Mouse (Mus musculus): ENCODE data around the gene Dennd1a.

The Dennd1a gene

GRCm38 (mm10) chr2:38048996-38049395 is 238.2 kb downstream of the Dennd1a start:
- DNase-seq (ENCODE audit: low read depth, low spot score), result no peak

GRCm38 (mm10) chr2:38045286-38045685 is 241.9 kb downstream of the Dennd1a start:
- no peak for DNase-seq (ENCODE audit: low read depth, low spot score)

DNA sequence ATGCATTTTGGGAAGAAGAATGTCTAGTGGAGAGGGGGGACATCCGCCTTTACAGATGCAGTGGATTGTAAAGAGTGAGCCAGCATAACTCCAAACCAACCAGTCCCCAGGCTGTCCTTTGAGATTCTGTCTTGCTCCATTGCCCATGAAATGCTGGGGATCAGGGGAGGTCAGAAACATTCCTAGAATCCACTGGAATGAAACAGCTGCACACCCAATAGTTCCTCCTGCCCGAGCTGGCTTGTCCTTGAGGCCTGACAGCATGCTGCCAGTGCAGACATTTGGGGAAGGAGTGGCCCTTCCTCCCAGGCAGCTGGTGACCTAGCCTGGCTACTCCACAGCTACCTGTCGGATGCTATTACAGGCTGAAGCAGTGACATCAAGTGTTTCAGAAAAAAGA is 246.3 kb downstream of the Dennd1a start:
- no peak for DNase-seq (ENCODE audit: low read depth, low spot score)

DNA sequence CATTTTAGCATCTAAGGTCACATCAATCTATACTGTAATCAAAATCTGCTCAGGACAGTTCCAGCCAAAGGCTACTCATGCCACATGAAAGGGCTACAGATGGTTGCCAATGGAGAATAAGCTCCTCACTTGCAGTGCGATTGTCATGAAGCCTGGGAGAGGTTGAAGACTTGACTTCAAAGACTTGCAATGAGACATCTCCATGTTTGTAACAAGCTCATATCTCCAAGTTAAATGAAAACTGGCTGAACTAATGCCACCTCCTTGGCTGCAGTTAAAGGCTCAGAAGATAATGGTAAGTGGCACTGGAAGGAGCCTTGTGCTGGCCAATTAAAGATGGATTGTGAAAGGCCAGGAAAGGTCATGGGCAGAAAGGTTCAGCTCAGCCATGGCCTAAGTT is 247.6 kb downstream of the Dennd1a start:
- no peak for DNase-seq (ENCODE audit: low read depth, low spot score)

DNA sequence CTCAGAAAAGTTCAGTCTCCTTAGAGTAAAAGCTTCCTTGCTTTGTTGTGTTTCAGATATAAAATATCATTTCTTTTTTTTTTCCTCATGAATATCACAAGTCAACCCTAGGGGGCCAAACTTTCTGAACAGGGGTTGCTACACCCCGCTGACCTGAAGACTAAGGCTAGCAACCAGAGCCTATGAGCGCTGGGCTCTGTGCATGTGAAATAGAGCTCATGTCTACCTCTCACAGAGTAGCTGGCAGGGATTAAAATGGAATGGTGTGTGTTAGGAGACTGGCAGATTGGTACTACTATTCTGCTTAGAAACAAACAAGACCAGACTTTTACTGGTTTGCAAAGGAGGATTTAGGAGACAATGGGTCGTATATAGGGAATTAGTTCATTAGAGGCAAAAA is 258.9 kb downstream of the Dennd1a start:
- no peak for DNase-seq (ENCODE audit: low read depth, low spot score)

- DNase-seq (ENCODE audit: low read depth, low spot score), result peak; percentile 28
Measured at GRCm38 (mm10) chr2:38025615-38026014, 261.6 kb downstream of the Dennd1a start.

DNA sequence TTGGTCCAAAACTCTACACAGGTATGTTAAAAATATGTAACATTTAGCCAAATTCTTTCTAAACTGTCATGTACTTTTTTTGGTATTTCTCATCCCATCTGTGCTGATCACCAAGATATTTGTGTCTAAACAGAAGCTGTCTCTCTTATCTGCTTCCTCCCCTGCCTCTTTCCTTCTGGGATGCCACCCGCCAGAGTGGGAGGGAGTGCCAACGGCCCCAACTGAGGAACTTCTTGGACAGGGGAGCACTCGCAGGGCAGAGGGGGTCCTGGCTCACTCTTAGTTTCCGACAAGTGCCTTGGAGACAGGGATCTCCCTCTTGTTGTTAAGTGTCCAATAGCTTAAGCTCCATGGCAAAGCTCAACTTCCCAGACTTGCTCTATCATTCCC is 263.5 kb downstream of the Dennd1a start:
- DNase-seq (ENCODE audit: low read depth, low spot score), result no peak

GRCm38 (mm10) chr2:38023054-38023740 is 264.0 kb downstream of the Dennd1a start:
- no peak for DNase-seq (ENCODE audit: low read depth, low spot score)

DNA sequence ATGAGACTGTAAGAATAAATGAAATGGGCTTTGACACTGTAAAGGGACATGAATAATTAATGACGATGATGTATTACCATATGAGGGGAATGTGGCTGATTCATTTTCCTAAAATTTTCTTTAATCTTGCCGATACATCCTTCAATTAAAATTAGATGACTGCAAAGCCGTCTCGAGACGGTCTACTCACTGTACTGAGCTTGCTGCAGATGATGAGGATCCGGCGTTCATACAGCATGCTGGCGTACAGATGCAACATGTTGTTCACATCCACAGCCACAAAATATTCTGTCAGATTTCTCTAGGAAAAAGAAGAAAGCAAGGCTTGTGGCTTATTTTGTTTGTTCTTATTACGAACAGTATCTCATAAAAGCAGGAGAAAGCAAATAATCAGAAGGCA is 266.0 kb downstream of the Dennd1a start:
- no peak for DNase-seq (ENCODE audit: low read depth, low spot score)

DNA sequence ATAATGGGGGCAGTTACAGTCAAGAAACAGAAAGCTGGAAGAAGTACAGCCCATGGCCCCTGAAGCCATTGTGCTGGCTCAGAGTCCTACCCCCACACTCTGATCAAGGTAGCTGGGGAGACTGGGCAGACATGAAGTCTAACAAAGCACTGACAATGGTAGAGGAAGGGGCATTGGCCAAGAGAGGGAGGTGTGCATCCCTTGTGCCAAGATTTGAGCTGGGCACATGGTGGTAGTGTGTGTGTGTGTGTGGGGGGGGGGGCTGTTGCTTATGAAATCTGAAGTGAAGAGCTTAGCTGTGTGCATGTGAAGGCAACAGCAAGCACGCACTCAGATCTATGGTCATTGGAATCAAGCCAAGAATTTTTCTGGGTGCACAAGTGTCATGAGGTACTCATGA is 272.5 kb downstream of the Dennd1a start:
- no peak for DNase-seq (ENCODE audit: low read depth, low spot score)

DNA sequence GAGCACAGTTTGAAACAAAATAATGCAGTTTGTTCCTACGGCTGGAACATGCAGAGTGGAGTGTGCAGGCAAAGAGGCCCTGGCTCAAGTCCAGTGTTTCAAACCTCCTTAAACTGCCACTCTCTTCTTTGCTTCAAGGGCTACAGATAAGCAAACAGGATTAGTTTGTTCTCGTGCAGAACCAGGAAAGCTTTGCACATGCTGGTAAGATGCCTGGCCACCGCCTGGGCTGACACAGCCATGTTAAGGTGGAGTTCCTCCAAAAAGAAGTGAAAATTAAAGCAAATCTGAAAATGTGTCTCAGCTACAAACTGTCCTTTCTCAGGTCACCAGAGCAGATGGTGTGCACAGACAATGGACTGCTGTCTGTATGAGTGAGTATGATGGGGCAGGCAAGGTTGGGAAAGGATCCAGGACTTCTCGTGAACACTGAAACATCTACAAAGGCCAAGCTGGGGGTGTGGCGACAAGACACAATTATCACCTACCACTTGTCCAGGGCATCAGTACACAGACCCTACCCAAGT is 273.3 kb downstream of the Dennd1a start:
- peak; percentile 24 for DNase-seq (ENCODE audit: low read depth, low spot score)

DNA sequence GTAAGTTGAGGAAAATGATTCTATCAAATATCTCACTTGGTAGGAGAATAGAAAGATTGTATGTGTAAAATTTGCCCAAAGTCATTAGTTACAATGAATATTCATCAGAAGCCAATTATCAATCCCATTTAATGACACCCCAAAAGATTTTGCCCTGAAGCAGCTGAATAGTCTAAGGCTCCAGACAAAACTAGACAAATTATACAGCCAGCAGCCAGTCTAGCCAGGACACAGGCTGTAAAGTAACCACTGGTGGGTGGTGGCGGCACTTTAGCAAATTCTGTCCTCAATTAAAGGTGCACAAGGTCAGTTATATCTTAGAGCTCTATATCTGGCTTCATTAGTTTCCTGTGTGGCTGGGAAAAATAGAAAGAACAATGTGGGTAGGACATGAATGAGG is 280.0 kb downstream of the Dennd1a start:
- DNase-seq (ENCODE audit: low read depth, low spot score), result no peak

GRCm38 (mm10) chr2:38003183-38003680 is 284.0 kb downstream of the Dennd1a start:
- DNase-seq (ENCODE audit: low read depth, low spot score), result no peak

DNA sequence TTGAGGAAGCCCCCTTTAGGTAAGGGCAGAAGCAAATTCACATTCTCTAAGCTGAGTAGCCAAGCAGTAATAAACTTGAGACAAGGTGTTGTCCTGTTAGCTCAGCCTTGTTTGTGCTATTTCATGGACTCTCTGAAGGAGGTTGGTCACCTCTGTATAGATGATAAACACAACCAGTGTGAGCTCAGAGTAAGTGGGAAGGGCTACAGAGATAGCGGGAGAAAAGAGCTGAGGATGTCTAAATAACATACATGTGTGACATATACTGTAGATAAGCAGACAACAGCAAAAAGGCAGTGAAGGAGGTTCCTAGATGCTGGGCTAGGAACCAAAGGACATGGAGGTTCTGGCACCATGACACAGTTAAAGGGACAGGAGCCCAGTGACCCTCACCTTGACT is 286.2 kb downstream of the Dennd1a start:
- DNase-seq (ENCODE audit: low read depth, low spot score), result no peak

DNA sequence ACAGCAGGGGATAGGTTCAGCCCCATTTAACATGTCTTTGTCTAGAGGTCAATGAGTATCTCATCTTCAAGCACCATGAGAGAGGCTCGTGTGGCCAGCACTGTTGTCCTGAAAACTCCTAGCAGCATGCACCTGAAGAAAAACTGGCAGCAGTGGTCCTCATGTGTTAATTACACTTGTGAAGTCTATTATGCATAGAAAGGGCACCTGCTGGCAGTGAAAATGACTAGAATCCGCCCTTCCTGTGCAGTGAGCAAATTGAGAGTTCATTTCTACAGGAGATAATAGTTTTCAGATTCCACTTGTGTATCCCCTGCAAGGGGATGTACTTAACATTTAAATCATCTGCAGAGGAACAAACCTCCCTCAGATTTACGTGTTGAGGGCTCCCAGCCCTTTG is 289.2 kb downstream of the Dennd1a start:
- no peak for DNase-seq (ENCODE audit: low read depth, low spot score)

- DNase-seq (ENCODE audit: low read depth, low spot score), result no peak
Measured at GRCm38 (mm10) chr2:37989091-37989490, 298.1 kb downstream of the Dennd1a start.

DNA sequence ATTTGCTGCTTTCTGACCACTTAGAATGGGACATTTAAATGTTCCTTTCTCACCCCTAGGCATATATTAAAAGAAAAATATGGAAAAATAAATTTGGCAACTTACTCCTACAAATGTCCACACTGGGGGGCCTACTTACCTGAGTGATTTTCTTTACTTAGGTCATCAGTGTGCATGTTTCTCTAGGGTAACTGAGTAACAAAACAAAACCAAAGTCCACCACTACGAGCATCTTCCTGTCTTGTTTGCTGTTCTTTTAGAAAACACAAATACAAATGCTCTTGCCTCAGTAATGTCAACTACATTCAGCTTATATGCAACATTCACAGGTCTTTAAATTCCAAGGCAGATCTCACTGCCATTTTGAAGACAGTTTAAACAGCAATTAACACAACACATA is 298.9 kb downstream of the Dennd1a start:
- DNase-seq (ENCODE audit: low read depth, low spot score), result no peak

GRCm38 (mm10) chr2:37985690-37986222 is 301.4 kb downstream of the Dennd1a start:
- DNase-seq (ENCODE audit: low read depth, low spot score), result no peak

DNA sequence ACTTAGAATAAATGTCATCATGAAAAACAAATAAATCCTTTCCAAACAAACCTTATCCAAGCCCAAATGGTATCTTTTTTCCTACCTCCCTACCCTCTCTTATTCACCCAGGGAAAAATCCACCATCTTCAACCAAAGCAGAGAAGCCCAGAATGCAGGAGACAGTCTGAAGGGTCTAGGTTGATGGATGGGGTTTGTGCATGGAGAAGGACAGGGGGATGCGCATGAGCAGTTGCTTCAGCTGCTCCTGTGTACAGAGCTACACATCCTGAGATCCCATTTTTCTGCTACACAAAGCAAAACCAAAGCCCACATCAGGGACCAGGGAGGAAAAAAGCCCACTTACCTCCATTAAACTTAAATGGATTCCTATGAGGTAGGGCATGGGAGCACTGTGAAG is 304.5 kb downstream of the Dennd1a start:
- no peak for DNase-seq (ENCODE audit: low read depth, low spot score)

- DNase-seq (ENCODE audit: low read depth, low spot score), result peak; percentile 14
Measured at GRCm38 (mm10) chr2:37981562-37982403, 305.4 kb downstream of the Dennd1a start.

DNA sequence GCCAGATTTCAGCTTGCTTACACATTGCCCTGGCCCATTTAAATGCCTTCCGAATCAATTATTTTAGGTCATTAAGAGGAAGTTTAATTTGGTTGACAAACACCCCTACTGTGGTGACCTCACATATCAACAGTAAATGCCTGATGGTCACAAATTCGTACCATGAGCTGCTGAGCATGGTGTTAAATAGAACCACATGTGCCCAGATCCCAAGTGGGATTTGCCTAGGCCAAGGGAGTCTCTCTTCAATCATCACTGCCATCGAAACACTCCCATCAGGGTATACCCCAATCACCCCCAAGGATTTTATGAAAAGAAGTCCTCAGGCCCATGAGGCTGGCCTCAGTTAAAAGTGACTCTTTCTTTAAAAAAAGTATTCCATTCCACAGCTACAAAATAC is 313.0 kb downstream of the Dennd1a start:
- no peak for DNase-seq (ENCODE audit: low read depth, low spot score)

- DNase-seq (ENCODE audit: low read depth, low spot score), result no peak
Measured at GRCm38 (mm10) chr2:37972621-37973020, 314.6 kb downstream of the Dennd1a start.

Measured in retina, postnatal 7 days (tissue).